Mouse (Mus musculus): ENCODE data around the gene Phactr4.

Phactr4 gene

GRCm38 (mm10) chr4:132411322-132412094, 10.8 kb downstream of the Phactr4 start:
- DNase-seq (ENCODE audit: low spot score in 2 of 2), result peak; percentile 10 to 23

- DNase-seq (ENCODE audit: low spot score in 2 of 2), result no peak
Observed at GRCm38 (mm10) chr4:132409587-132410229, 12.6 kb downstream of the Phactr4 start.

GRCm38 (mm10) chr4:132406393-132407189, 15.7 kb downstream of the Phactr4 start:
- no peak for DNase-seq (ENCODE audit: low spot score in 2 of 2)

- no peak for DNase-seq (ENCODE audit: low spot score in 2 of 2)
Observed at GRCm38 (mm10) chr4:132404588-132404987, 17.7 kb downstream of the Phactr4 start.

GRCm38 (mm10) chr4:132403063-132403660, 19.1 kb downstream of the Phactr4 start:
- no peak for DNase-seq (ENCODE audit: low spot score in 2 of 2)

GRCm38 (mm10) chr4:132401016-132401415, 21.3 kb downstream of the Phactr4 start:
- no peak for DNase-seq (ENCODE audit: low spot score in 2 of 2)

GRCm38 (mm10) chr4:132398863-132399262, 23.4 kb downstream of the Phactr4 start:
- no peak for DNase-seq (ENCODE audit: low spot score in 2 of 2)

- peak; percentile 12 to 13 for DNase-seq (ENCODE audit: low spot score in 2 of 2)
Observed at GRCm38 (mm10) chr4:132398045-132398774, 24.1 kb downstream of the Phactr4 start.

GRCm38 (mm10) chr4:132397120-132397519, 25.2 kb downstream of the Phactr4 start:
- DNase-seq (ENCODE audit: low spot score in 2 of 2), result no peak

GRCm38 (mm10) chr4:132396251-132396650, 26.0 kb downstream of the Phactr4 start:
- no peak for DNase-seq (ENCODE audit: low spot score in 2 of 2)

GRCm38 (mm10) chr4:132391063-132391740, 31.1 kb downstream of the Phactr4 start:
- DNase-seq (ENCODE audit: low spot score in 2 of 2), result no peak

GRCm38 (mm10) chr4:132389302-132389701, 33.0 kb downstream of the Phactr4 start:
- DNase-seq (ENCODE audit: low spot score in 2 of 2), result no peak

- DNase-seq (ENCODE audit: low spot score in 2 of 2), result no peak
Observed at GRCm38 (mm10) chr4:132387617-132388016, 34.7 kb downstream of the Phactr4 start.

GRCm38 (mm10) chr4:132386846-132387245, 35.4 kb downstream of the Phactr4 start:
- no peak for DNase-seq (ENCODE audit: low spot score in 2 of 2)

GRCm38 (mm10) chr4:132385771-132386410, 36.4 kb downstream of the Phactr4 start:
- DNase-seq (ENCODE audit: low spot score in 2 of 2), result no peak

GRCm38 (mm10) chr4:132383455-132383854, 38.8 kb downstream of the Phactr4 start:
- no peak for DNase-seq (ENCODE audit: low spot score in 2 of 2)

- no peak for DNase-seq (ENCODE audit: low spot score in 2 of 2)
Observed at GRCm38 (mm10) chr4:132382296-132382695, 40.0 kb downstream of the Phactr4 start.

GRCm38 (mm10) chr4:132380965-132381616, 41.2 kb downstream of the Phactr4 start:
- no peak for DNase-seq (ENCODE audit: low spot score in 2 of 2)

- no peak for DNase-seq (ENCODE audit: low spot score in 2 of 2)
Observed at GRCm38 (mm10) chr4:132373820-132374219, 48.5 kb downstream of the Phactr4 start.
